Mouse (Mus musculus) lung, postnatal 0 days (tissue): ENCODE measurements around the gene Ttll5.

Experiments
- CTCF ChIP-seq: IDR thresholded peaks from 2 replicates; pipeline ENCODE4 v1.5.1; 2016; ENCODE audit warnings: antibody characterized with exemption, mild to moderate bottlenecking
- EP300 ChIP-seq: IDR thresholded peaks from 2 replicates; pipeline ENCODE4 v1.6.1; 2016; ENCODE audit warnings: antibody characterized with exemption, mild to moderate bottlenecking, control low read depth

DNA sequence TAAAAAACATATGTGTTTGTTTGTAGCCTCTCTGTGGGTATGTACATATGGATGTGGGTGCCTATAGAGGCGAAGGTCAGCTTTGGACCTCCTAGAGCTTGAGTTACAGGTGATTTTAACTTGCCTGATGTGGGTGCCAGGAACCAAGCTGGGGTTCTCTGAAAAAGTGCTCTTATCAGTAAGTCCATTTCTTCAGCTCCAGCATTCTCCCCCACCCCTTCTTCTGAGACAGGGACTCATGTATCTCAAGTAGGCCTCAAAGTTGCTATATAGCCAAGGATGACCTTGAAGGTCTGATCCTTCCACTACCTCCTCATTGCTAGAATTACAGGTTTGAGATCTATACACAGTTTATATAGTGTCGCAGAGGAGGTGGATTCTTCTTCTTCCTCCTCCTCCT, 81.2 kb downstream of the Ttll5 start:
- no peak for TF ChIP-seq EP300
- no peak for TF ChIP-seq CTCF
